Mouse (Mus musculus) bone marrow, adult 2 months (tissue): ENCODE measurements around the gene Spred1. TPM values are rescaled to one million over a fixed set of nuclear protein-coding genes. Genes with fewer than 3 reads are reported as not detected.
A peak's percentile ranks its signal among the peaks of the same experiment; 100 is the strongest.

ENCODE experiments used
- H3K27ac ChIP-seq: fragments of 200-500 bp; 2 replicates; pipeline ENCODE4 v1.5.1; 2012; ENCODE audit warnings: low read depth, mild to moderate bottlenecking, control low read depth, inconsistent platforms, low read length; ENCODE audit not compliant: control insufficient read depth, poor library complexity, insufficient read depth
- H3K4me1 ChIP-seq: fragments of 200-500 bp; 2 replicates; pipeline ENCODE4 v1.6.1; 2011; ENCODE audit warnings: low read length; ENCODE audit not compliant: control insufficient read depth, insufficient read depth
- H3K4me3 ChIP-seq: fragments of 200-500 bp; replicated peaks from 2 replicates; pipeline ENCODE3; 2011; ENCODE audit warnings: mild to moderate bottlenecking, low read depth, low read length, control low read depth; ENCODE audit not compliant: control insufficient read depth
- CTCF ChIP-seq: fragments of 200-500 bp; IDR thresholded peaks from 2 replicates; pipeline ENCODE4 v1.5.1; 2011; ENCODE audit warnings: low read length, control low read depth; ENCODE audit not compliant: control insufficient read depth, insufficient read depth
- POLR2A ChIP-seq: fragments of 200-500 bp; IDR thresholded peaks from 2 replicates; pipeline ENCODE4 v1.6.1; 2011; ENCODE audit warnings: low read depth, mild to moderate bottlenecking, control low read depth, low read length, borderline replicate concordance; ENCODE audit not compliant: control insufficient read depth
- WGBS: fragments of 180-500 bp; shearing (Covaris S2); methylation state at CpG from one replicate; pipeline ENCODE4 v1.1.7; 2018; 5-methylcytosine and 5-hydroxymethylcytosine counted together
- polyA plus RNA-seq: library from polyadenylated mRNA; stranded (reverse); fragments of >200 nt; gene quantifications from 2 replicates; pipeline ENCODE4 v1.2.4, GENCODE M21; 2011; ENCODE audit warnings: low replicate concordance; ENCODE audit not compliant: missing spikeins, insufficient read depth, insufficient read length

Gene Spred1
- polyA plus RNA-seq, 1 experiment: 5.6 TPM

DNA sequence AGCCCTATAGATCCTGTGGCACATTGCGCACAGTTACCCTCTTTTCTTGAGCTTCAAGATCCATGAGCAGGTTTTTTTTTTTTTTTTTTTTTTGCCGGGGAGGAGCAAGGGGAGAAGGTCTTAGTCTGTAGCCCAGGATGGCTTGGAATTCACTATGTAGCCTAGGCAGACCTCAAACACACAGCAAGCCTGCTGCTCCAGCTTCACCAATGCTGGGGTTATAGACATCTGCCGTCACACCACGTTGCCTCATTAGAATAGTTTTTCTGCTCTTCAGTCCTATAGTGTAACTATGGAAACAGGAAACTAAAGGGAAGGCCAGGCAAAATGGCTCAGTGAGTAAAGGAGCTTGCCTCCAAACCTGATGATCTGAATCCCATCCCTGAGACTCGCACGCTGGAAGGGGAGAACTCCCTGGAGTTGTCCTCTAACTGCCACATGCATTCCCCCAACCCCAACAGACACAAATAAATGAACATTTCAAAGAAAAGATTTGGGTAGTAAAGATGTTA is 10.8 kb upstream of the Spred1 start:
- Histone ChIP-seq H3K4me3 (no peak overlapping the region), H3K27ac (no peak overlapping the region), H3K4me1 (peaks cover 1% of the 10 kb centered on the region)
- TF ChIP-seq POLR2A (no peak), CTCF (no peak)
- 75% methylated on average over 6 of the region's 6 CpGs for WGBS

DNA sequence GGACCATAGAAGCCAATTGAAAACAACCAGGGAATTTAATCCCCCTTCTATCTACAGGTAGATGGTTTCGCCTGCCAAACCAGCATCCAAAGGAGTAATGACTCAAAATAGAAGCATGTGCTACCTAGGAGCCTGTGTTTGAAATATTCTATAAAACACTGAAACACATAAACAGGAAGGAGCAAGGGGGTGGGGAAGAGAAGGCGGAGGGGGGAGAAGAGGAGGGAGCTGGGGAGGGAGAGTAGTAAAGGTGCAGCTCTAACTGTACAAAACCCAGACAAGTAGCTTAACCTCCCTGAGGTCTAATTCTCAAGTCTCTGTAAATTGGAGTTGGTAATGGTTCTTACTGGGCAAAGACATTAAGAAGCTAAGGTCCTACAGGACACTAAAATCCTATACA is 7.9 kb upstream of the Spred1 start:
- Histone ChIP-seq H3K27ac (no peak overlapping the region), H3K4me1 (peaks cover under 1% of the 10 kb centered on the region), H3K4me3 (no peak overlapping the region)
- WGBS: 62% methylated on average over 2 of the region's 2 CpGs
- TF ChIP-seq POLR2A (no peak), CTCF (no peak)

DNA sequence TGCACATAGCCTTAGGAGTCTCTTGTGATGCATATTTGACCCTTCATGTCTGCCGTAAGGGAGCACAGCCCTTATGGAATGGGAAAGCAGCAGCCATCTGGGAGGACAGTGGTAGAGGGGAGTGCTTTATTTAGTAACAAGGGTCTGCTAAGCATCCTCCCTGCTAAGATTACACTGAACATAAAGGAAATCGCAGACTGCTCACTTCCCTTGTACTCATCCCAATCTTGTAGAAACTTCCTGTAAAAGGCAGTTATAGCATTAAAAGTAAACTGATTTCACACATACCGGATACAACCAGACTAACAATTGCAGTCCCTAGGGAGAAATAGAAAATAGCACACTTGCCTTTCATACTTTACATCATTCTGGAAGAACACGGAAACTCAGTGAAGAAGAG is 7.4 kb upstream of the Spred1 start:
- Histone ChIP-seq H3K4me1 (no peaks in the 10 kb centered on the region; the same call in 1 of the 2 replicates), H3K27ac (no peak overlapping the region), H3K4me3 (no peak overlapping the region)
- no peak for TF ChIP-seq POLR2A
- TF ChIP-seq CTCF: no peak
- 34% methylated on average over 4 of the region's 4 CpGs for WGBS

DNA sequence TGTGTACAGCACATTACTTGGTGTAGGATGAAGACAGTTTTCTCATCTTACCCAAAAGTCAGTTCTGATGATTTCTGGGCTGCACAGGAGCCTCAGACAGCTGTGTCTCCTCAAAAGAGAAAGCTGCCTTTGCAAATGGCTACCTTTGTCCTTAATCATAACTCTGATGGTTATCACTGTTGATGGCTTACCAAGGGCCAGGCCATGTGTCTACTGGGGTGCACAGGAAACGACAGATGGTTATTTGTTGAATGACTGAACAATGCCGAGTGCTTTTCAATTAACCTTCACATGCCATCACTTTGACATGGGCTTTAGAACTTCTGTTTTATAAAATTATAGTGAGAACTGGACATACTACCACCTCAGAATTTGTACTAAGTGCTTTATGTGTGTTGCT is 2.7 kb upstream of the Spred1 start:
- TF ChIP-seq POLR2A (no peak), CTCF (no peak)
- 64% methylated on average over 2 of the region's 2 CpGs for WGBS
- no peaks in the 10 kb centered on the region; the same call in 1 of the 2 replicates for H3K4me1 ChIP-seq

DNA sequence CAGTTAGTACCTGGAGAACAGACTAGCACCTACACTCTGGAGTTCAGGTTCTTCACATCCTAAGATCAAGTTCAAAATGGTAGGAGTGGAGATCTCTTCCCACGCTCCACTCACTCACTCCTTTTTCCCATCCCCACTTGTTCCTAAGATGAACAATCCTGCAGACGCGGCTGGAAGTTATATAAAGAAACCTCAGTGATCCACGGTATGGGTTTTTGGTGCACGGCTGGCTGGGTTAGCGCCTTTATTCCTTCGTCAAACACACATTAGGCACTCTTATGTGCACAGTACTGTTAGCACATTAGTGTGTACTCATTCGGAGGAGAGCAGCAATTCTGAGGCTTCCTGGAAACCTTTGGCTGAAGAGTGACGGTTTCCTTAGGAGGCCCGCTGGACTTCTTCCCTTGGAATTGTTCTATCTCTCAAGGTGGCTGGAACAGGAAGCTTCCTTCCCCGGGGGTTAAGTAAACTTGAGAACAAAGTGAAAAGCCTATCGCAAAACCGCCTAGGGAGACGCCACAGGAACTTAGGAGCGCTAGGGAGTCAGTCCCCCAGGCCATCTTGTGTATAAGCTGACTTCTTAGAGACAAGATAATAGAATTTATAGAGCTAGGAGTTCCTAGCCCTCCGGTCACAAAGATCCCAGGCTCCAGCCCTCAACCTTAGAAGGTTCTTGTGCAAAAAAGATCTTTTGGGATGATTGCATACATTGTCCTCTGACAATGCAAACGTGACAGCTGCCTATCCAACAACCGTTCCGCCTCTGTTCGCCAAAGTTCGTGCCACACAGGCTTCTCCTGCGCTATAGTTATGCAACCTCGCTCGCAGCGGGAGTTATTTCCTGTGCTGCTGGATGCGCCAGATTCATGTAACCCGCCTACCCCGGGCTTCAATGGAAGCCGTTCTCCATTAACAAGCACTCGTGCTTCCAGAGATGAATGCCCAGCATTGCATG is 1.6 kb upstream of the Spred1 start:
- TF ChIP-seq POLR2A (no peak), CTCF (no peak)
- H3K27ac ChIP-seq: peak overlapping the region; percentile 93

More for the DNA sequence above, 2.7 kb upstream of the Spred1 start:
- Histone ChIP-seq H3K27ac (no peak overlapping the region), H3K4me3 (no peak overlapping the region)

DNA sequence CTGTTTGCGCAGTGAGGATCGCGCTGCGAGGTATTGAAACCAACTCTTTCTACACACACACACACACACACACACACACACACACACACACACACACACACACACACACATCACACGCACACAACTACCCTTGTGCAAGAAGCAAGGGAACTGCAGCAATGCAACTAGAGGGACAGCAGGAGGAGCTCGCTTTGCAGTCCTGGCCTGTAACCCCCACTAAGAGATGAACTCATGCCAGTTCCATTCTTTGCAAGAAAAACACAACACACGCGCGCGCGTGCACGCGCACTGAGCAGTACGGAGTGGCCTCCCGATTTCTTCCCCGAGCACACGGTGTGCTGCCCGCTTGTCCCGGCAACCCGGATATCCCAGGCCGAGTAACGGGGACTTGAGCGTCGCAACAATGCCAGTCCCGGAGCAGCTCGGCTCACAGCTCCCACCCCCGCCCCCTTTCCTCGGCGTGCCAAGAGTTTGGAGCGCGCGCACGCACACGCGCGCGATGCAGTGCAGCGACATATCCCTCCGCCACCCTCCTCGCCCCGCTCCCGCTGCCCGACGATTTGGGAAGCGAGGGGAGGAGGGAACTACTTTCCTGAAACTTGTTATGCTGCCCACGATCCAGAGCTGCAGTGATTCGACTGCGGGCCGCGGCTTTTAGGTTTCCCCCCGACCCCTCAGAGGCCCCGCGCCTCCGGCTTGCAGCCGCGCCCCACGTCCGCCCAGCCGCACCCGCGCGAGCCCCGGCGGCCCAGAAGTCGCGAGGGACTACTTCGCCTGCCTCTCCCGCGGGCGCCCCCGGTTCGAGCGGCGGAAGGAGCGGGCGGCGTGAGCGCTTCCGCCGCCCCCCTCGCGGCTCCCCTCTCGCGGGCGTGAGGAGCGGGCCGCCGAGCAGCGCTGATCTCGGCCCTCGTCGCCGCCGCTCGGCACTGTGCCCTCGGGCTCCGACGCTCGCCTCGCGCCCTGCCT is 645 bp upstream of the Spred1 start:
- peak; percentile 39; the same call in 1 of the 2 replicates for TF ChIP-seq CTCF
- peak; percentile 31; the same call in 1 of the 2 replicates for TF ChIP-seq POLR2A
- Histone ChIP-seq H3K4me3 (peak overlapping the region; percentile 87), H3K4me1 (no peaks in the 10 kb centered on the region), H3K27ac (peak overlapping the region; percentile 93)
- WGBS: under 1% methylated on average over 100 of the region's 101 CpGs

More for the DNA sequence above, 1.6 kb upstream of the Spred1 start:
- H3K4me1 ChIP-seq: no peaks in the 10 kb centered on the region
- WGBS: 21% methylated on average over 30 of the region's 30 CpGs
- H3K4me3 ChIP-seq: peak overlapping the region; percentile 87

DNA sequence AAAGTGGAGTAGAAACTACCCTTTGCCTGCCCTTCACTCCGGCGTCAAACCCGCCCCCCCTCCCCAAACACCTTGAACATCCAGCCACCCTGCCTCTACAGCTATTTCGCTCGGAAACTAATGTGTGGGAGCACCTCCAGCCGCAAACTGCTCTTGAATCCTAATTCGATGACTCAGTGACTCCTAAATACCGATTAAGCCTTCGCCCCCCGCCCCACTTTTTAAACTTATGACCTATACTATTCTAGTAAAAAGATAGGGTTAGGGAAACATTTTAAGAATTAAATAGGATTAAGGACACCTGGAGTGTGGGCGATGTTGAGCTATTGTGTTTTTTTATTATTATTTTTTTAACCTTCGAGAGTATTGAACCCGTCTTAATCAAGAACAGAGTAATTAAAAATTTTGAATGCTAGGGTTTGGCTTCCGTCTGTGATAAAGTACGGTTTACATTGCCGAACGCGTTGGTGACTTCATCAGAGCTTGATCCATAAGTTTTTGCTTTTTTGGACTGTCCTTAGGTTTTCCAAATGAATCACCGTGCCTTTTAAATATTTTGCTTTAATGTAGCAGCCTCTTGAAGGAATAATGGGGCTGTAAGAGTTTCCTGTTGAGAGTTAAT is 921 bp downstream of the Spred1 start:
- TF ChIP-seq CTCF: no peak
- TF ChIP-seq POLR2A: no peak

More for the DNA sequence above, 921 bp downstream of the Spred1 start:
- no peaks in the 10 kb centered on the region for H3K4me1 ChIP-seq
- no peak overlapping the region; the same call in 1 of the 2 replicates for H3K27ac ChIP-seq
- peak overlapping the region; percentile 87 for H3K4me3 ChIP-seq
- WGBS: under 1% methylated on average over 19 of the region's 19 CpGs
